Mouse (Mus musculus): ENCODE data around the gene Nkapl. TPM values are rescaled to one million over a fixed set of nuclear protein-coding genes. Genes with fewer than 3 reads are reported as not detected.
"Not testable (repeated sequence)": the region's sequence is repeated elsewhere in the genome, so short reads cannot be mapped to it uniquely, and the experiment has no call there.

Nkapl gene
- total RNA-seq (2021), result under 1 TPM in 1 of 2 experiments, not detected in 1; 0.23 TPM
- long read RNA-seq, experiment 1, result 0 reads
- long read RNA-seq, experiment 2, partial matches to known transcripts, result 0 of 1 reads
- long read RNA-seq, experiment 2, other reads (novel, unspliced or antisense), result 0 of 1 reads

- intact Hi-C loops (cut with DNase I; ENCODE audit: low total_unique reads), result no loop called here
- peak; percentile 83 for DNase-seq
Observed at GRCm38 (mm10) chr13:21468061-21469019, at the start of gene Nkapl. Gene Nkapl (minus strand): TSS chr13:21468509.

- peak; percentile 82 for DNase-seq
- intact Hi-C loops (cut with DNase I; ENCODE audit: low total_unique reads), result no loop called here
Observed at GRCm38 (mm10) chr13:21506221-21506649, 37.9 kb upstream of the Nkapl start.

- no peak for DNase-seq
- intact Hi-C loops (cut with DNase I; ENCODE audit: low total_unique reads), result no loop called here
Observed at GRCm38 (mm10) chr13:21502296-21502695, 34.0 kb upstream of the Nkapl start.

GRCm38 (mm10) chr13:21501182-21501581, 32.9 kb upstream of the Nkapl start, which contains the start of gene Gm11273:
Gene Gm11273 (minus strand): TSS chr13:21501418.
- intact Hi-C loops (cut with DNase I; ENCODE audit: low total_unique reads); DNase-seq: not testable (repeated sequence)

- intact Hi-C loops (cut with DNase I; ENCODE audit: low total_unique reads), result loop anchor here (5.0 kb wide), 1 partner anchor 588 kb away; no protein-coding TSS in a partner anchor
- peak; percentile 8 for DNase-seq
Observed at GRCm38 (mm10) chr13:21495080-21495479, 26.8 kb upstream of the Nkapl start, which contains the start of gene AK157302. Gene AK157302 (plus strand): TSS chr13:21495223.

GRCm38 (mm10) chr13:21492847-21493246, 24.5 kb upstream of the Nkapl start:
- intact Hi-C loops (cut with DNase I; ENCODE audit: low total_unique reads), result no loop called here
- DNase-seq, result no peak

- intact Hi-C loops (cut with DNase I; ENCODE audit: low total_unique reads), result no loop called here
Observed at GRCm38 (mm10) chr13:21486881-21487280, 18.6 kb upstream of the Nkapl start.

GRCm38 (mm10) chr13:21478759-21479670, 10.7 kb upstream of the Nkapl start, which contains the start of the genes Zkscan4 and Gm10065:
Gene Zkscan4 (plus strand): TSS chr13:21478907.
Gene Gm10065 (minus strand): TSS chr13:21479441.
- peak; percentile 63 for DNase-seq
- intact Hi-C loops (cut with DNase I; ENCODE audit: low total_unique reads), result not testable (repeated sequence)

More at GRCm38 (mm10) chr13:21486881-21487280, 18.6 kb upstream of the Nkapl start:
- no peak for DNase-seq

- intact Hi-C loops (cut with DNase I; ENCODE audit: low total_unique reads), result no loop called here
- no peak for DNase-seq
Observed at GRCm38 (mm10) chr13:21472427-21472826, 4.1 kb upstream of the Nkapl start.

GRCm38 (mm10) chr13:21469097-21469496, 788 bp upstream of the Nkapl start:
- intact Hi-C loops (cut with DNase I; ENCODE audit: low total_unique reads), result no loop called here
- no peak for DNase-seq

- intact Hi-C loops (cut with DNase I; ENCODE audit: low total_unique reads), result no loop called here
- no peak for DNase-seq
Observed at GRCm38 (mm10) chr13:21467336-21467735, 973 bp downstream of the Nkapl start.

- intact Hi-C loops (cut with DNase I; ENCODE audit: low total_unique reads), result not testable (repeated sequence)
Observed at GRCm38 (mm10) chr13:21462516-21462915, 5.8 kb downstream of the Nkapl start.

GRCm38 (mm10) chr13:21456347-21456746, 12.0 kb downstream of the Nkapl start:
- no peak for DNase-seq
- intact Hi-C loops (cut with DNase I; ENCODE audit: low total_unique reads), result no loop called here

More at GRCm38 (mm10) chr13:21462516-21462915, 5.8 kb downstream of the Nkapl start:
- not testable (repeated sequence) for DNase-seq

GRCm38 (mm10) chr13:21454133-21454532, 14.2 kb downstream of the Nkapl start:
- no peak for DNase-seq
- intact Hi-C loops (cut with DNase I; ENCODE audit: low total_unique reads), result no loop called here

- intact Hi-C loops (cut with DNase I; ENCODE audit: low total_unique reads), result no loop called here
- peak; percentile 76 for DNase-seq
Observed at GRCm38 (mm10) chr13:21453449-21453848, 14.9 kb downstream of the Nkapl start, which contains the start of gene Zscan26. Gene Zscan26 (minus strand): TSS chr13:21453730.

GRCm38 (mm10) chr13:21453042-21453441, 15.3 kb downstream of the Nkapl start:
- intact Hi-C loops (cut with DNase I; ENCODE audit: low total_unique reads), result no loop called here
- DNase-seq, result no peak

- intact Hi-C loops (cut with DNase I; ENCODE audit: low total_unique reads), result loop anchor here (5.0 kb wide), 1 partner anchor 36 kb away; no protein-coding TSS in a partner anchor
- DNase-seq, result no peak
Observed at GRCm38 (mm10) chr13:21447856-21448614, 20.3 kb downstream of the Nkapl start.

GRCm38 (mm10) chr13:21446796-21447195, 21.5 kb downstream of the Nkapl start:
- intact Hi-C loops (cut with DNase I; ENCODE audit: low total_unique reads), result loop anchor here (5.0 kb wide), 1 partner anchor 34 kb away; no protein-coding TSS in a partner anchor
- no peak for DNase-seq
